25 mouse cellular contexts compared by ENCODE assay signal in the genomic region with DNA sequence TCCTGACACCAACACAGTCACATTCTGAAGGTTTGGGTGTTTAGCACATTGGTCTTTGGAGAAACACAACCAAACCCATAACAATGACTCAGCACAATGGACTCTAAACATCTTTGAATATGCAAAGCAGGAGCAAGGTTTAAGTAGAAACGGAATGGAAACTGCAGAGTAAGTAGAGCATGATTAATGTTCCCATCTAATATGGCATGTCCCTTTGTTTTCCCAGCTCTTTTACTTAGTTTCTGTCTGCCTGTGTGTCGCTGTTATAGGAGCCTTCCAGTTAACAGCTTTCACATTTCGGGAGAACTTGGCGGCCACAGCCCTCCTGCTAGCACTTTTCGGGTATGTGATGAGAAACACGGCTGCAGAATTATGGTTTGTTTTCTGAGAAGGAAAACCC.
DNase-seq lines count a peak whose midpoint lies in the region; ATAC-seq lines count a peak whose summit lies in the region.
"Had no signal": no experiment of that assay in that cellular context is flagged by ENCODE, and none has a peak within 500 bp of the region (broad histone marks: within the 10 kb centered on the region; RNA-seq: fewer than 3 reads in every experiment).

No protein-coding gene starts in this region.

- H3K4me1 ChIP-seq in forebrain, embryonic 11.5 days (replicated peaks; ENCODE audit: control insufficient read depth, insufficient read depth, low read length), result no peaks in the 10 kb centered on the region
- no peaks in the 10 kb centered on the region for H3K4me1 ChIP-seq in forebrain, embryonic 10.5 days
- H3K4me1 ChIP-seq in forebrain, embryonic 16.5 days (replicated peaks; ENCODE audit: control insufficient read depth, insufficient read depth, low read length), result peaks cover 5% of the 10 kb centered on the region; the same call in 1 of the 2 replicates
- H3K4me1 ChIP-seq: embryonic facial prominence, embryonic 12.5 days; hindbrain, embryonic 12.5 days; liver, embryonic 13.5 days; stomach, embryonic 15.5 days had no signal

- no peaks in the 10 kb centered on the region for H3K36me3 ChIP-seq in forebrain, embryonic 11.5 days (ENCODE audit: control insufficient read depth, insufficient read depth, low read length)
- H3K36me3 ChIP-seq in forebrain, embryonic 10.5 days (replicated peaks), result no peaks in the 10 kb centered on the region
- no peaks in the 10 kb centered on the region for H3K36me3 ChIP-seq in forebrain, embryonic 16.5 days (ENCODE audit: control insufficient read depth, insufficient read depth)
- H3K36me3 ChIP-seq: embryonic facial prominence, embryonic 12.5 days; hindbrain, embryonic 12.5 days; liver, embryonic 13.5 days; stomach, embryonic 15.5 days had no signal

- no peak overlapping the region for H3K27ac ChIP-seq in forebrain, embryonic 11.5 days (ENCODE audit: low read depth, low read length)
- H3K27ac ChIP-seq in forebrain, embryonic 10.5 days, result no peak overlapping the region
- no peak overlapping the region for H3K27ac ChIP-seq in forebrain, embryonic 16.5 days (ENCODE audit: low read length)
- H3K27ac ChIP-seq: embryonic facial prominence, embryonic 12.5 days; hindbrain, embryonic 12.5 days; liver, embryonic 13.5 days; stomach, embryonic 15.5 days had no signal

- no peaks in the 10 kb centered on the region for H3K9me3 ChIP-seq in forebrain, embryonic 11.5 days (ENCODE audit: control insufficient read depth, low read length)
- no peaks in the 10 kb centered on the region for H3K9me3 ChIP-seq in forebrain, embryonic 10.5 days
- H3K9me3 ChIP-seq in forebrain, embryonic 16.5 days (ENCODE audit: control insufficient read depth, low read length), result no peaks in the 10 kb centered on the region
- H3K9me3 ChIP-seq: embryonic facial prominence, embryonic 12.5 days; hindbrain, embryonic 12.5 days; liver, embryonic 13.5 days; stomach, embryonic 15.5 days had no signal

- no peaks in the 10 kb centered on the region for H3K27me3 ChIP-seq in forebrain, embryonic 11.5 days (ENCODE audit: control insufficient read depth, insufficient read depth, low read length)
- no peaks in the 10 kb centered on the region for H3K27me3 ChIP-seq in forebrain, embryonic 10.5 days (ENCODE audit: poor library complexity, severe bottlenecking)
- H3K27me3 ChIP-seq in forebrain, embryonic 16.5 days (replicated peaks; ENCODE audit: control insufficient read depth, insufficient read depth, low read length), result no peaks in the 10 kb centered on the region
- H3K27me3 ChIP-seq: CH12.LX; embryonic facial prominence, embryonic 12.5 days; hindbrain, embryonic 12.5 days; liver, embryonic 13.5 days; stomach, embryonic 15.5 days had no signal

- H3K9ac ChIP-seq in forebrain, embryonic 11.5 days (ENCODE audit: low read length), result no peak overlapping the region
- H3K9ac ChIP-seq in forebrain, embryonic 16.5 days (replicated peaks; ENCODE audit: low read depth, low read length), result no peak overlapping the region
- H3K9ac ChIP-seq: embryonic facial prominence, embryonic 12.5 days; hindbrain, embryonic 12.5 days; liver, embryonic 13.5 days; lung, embryonic 14.5 days; stomach, embryonic 15.5 days had no signal

- DNase-seq in forebrain, embryonic 11.5 days (ENCODE audit: low spot score), result no peak
- no peak for DNase-seq in forebrain, embryonic 10.5 days (ENCODE audit: extremely low spot score, low spot score)
- DNase-seq in ES-CJ7 (ENCODE audit: low read depth, low spot score) (peak; percentile 29), ZHBTc4 (ENCODE audit: low read depth, low spot score) (peak; percentile 30)
- no peak for DNase-seq in kidney, postnatal 10 days
- no peak for DNase-seq in c-Kit-positive CD71-positive TER-119-positive erythroid progenitor cells, embryonic 14.5 days (ENCODE audit: low spot score)
- DNase-seq: adrenal gland, postnatal 14 days; cerebellum, adult 18-20 months; gastrocnemius, postnatal 36 days; kidney, adult 2 months; kidney, postnatal 4 days; liver, embryonic 13.5 days; lung, embryonic 14.5 days; lung, postnatal 36 days; right cerebral cortex, adult 18-20 months; thymus, adult 18-20 months; thymus, postnatal 4 days had no signal

- no peak overlapping the region for H3K4me3 ChIP-seq in forebrain, embryonic 11.5 days (ENCODE audit: low read depth, low read length)
- H3K4me3 ChIP-seq in forebrain, embryonic 10.5 days, result no peak overlapping the region
- no peak overlapping the region for H3K4me3 ChIP-seq in forebrain, embryonic 16.5 days (replicated peaks; ENCODE audit: low read length)
- H3K4me3 ChIP-seq: embryonic facial prominence, embryonic 12.5 days; hindbrain, embryonic 12.5 days; liver, embryonic 13.5 days; stomach, embryonic 15.5 days had no signal

- WGBS in forebrain, embryonic 11.5 days, result 56% methylated on average over 6 of the region's 6 CpGs
- 71% methylated on average over 6 of the region's 6 CpGs for WGBS in forebrain, embryonic 10.5 days
- 26% methylated on average over 6 of the region's 6 CpGs for WGBS in forebrain, embryonic 16.5 days

- peak; percentile 63 for ATAC-seq in forebrain, embryonic 11.5 days (replicated peaks; ENCODE audit: low FRiP score)
- peak; percentile 73 for ATAC-seq in forebrain, embryonic 16.5 days
- ATAC-seq: activated CD4-positive, CD25-positive, alpha-beta regulatory T cell, adult 4 months; inflammation-experienced regulatory T-cells, adult 6 months; midbrain, embryonic 16.5 days had no signal

- no peak overlapping the region for H3K4me2 ChIP-seq in forebrain, embryonic 11.5 days (ENCODE audit: low read depth, low read length, severe bottlenecking)
- no peak overlapping the region for H3K4me2 ChIP-seq in forebrain, embryonic 16.5 days (ENCODE audit: low read length)
- H3K4me2 ChIP-seq: embryonic facial prominence, embryonic 12.5 days; hindbrain, embryonic 12.5 days; liver, embryonic 13.5 days; lung, embryonic 14.5 days; stomach, embryonic 15.5 days had no signal

Comparison
In these comparisons a context has a peak if more than half of its experiments do, and no peak if none do; other contexts are left out.
1. DNase-seq: peak in ES-CJ7 (single experiment) and ZHBTc4 (single experiment); none in forebrain, embryonic 11.5 days (single experiment), forebrain, embryonic 10.5 days (single experiment), kidney, postnatal 10 days (single experiment) and c-Kit-positive CD71-positive TER-119-positive erythroid progenitor cells, embryonic 14.5 days (single experiment).